Mouse (Mus musculus) testis, adult 2 months (tissue): Measurements from ENCODE around the gene Sstr5.

Experiments
- CTCF ChIP-seq: fragments of 200-500 bp; IDR thresholded peaks from 2 replicates; pipeline ENCODE4 v1.5.1; 2012; ENCODE audit warnings: low read depth, mild to moderate bottlenecking, inconsistent platforms, low read length, moderate library complexity; ENCODE audit not compliant: control insufficient read depth, insufficient read depth, insufficient replicate concordance
- POLR2A ChIP-seq: fragments of 200-500 bp; IDR thresholded peaks from 2 replicates; pipeline ENCODE4 v1.6.1; 2012; ENCODE audit warnings: low read depth, mild to moderate bottlenecking, inconsistent platforms, low read length, moderate library complexity; ENCODE audit not compliant: control insufficient read depth

DNA sequence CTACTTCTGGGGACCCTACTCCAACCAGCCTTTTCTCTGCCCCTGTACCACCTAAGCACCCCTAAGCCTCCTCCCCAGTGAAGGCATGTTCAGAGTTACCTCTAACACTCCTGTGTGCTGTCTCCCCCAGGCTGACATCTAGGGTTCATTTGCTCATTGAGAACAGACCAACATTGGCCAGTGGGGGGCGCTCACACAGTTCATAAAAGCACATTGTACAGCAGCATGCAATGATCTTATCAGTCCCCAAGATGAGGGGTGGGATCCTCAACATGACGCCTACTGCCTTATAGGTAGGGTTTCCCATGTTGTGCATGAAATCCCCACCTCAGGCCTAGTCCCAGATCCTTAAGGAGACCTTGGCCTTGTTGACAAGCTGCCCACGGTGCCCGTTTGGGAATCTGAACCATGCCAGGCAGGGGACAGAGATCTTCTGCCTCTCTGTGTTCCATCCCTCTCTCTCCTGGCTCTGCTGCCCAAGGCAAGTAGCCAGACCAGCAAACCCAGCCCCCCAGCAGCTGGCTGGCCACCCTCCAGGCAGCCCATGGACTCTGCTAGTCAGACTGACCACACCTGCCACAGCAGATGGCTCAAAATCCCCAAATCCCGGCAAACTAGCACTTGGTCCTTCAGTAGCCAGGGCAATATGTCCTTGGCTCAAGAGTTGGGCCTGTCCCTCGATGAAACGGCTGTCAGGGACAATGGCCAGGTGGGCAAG lies 11.9 kb upstream of the Sstr5 start:
- no peak for TF ChIP-seq POLR2A
- TF ChIP-seq CTCF, result peak; percentile 32; the same call in 1 of the 2 replicates
